Mouse (Mus musculus): Measurements from ENCODE around the gene Pebp1. TPM values are rescaled to one million over a fixed set of nuclear protein-coding genes. Genes with fewer than 3 reads are reported as not detected.
A peak's percentile ranks its signal among the peaks of the same experiment; 100 is the strongest.

Gene Pebp1
- 649 and 667 TPM in 2 replicates for polyA plus RNA-seq (2015; fragmentation: Nextera tagmentation; extraction: Ambion mirVana)

DNA sequence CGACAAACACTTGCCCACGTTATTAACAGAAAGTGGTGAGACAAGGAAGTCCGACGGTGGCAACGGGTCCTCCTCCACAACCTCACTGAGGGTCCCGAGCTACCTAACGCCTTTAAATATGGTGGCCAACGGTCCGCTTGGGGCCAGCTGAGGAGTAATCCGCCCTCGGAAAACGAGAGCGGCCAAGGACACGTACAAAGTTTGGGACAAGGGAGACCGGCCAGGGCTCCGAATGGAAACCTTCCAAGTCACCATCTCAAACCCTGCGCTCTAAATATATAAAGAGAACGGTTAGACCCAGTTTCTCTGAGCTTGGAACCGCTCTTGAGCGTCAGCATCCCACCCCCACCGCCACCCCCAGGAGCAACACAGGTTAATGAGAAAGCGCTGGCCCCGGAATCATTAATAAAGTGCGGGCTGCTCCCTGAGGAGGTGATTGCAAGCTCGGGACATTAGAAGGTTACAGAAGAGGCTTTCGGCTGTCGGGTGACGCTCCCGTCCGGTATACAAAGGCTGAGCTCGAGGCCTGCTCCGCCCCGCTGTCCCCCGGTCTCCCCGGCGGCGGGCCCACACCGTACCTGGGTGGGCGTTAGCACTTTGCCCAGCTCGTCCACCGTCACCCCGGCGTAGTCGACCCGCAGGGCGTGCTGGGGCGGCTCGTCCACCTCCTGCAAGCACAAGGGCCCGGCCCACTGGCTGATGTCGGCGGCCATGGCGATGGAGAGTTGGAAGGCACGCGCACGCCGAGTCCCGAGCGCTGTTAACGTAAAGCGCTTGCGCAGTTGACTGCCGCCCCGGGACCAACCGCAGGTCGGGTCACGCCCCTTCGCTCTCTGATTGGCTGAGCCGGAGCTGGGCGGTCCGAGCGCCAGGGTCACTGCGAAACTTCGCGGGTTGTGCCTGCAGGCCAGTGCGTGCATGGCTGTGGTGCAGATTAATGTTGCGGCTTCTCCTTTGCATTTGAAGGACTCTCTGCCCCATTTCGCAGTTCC lies at the start of gene Pebp1:
TSS of gene Pebp1 (minus strand) at position 795 of the 992 bp plus-strand sequence.
- WGBS: under 1% methylated on average over 73 of the region's 77 CpGs
- Histone ChIP-seq H3K9me3 (ENCODE audit: control insufficient read depth, low read length) (no peaks in the 10 kb centered on the region), H3K9ac (ENCODE audit: low read length) (peak within 1 kb of the TSS; percentile 72), H3K4me1 (replicated peaks; ENCODE audit: control insufficient read depth, insufficient read depth, low read length) (peaks cover 15% of the 10 kb centered on the region), H3K4me2 (ENCODE audit: low read depth, low read length) (peak within 1 kb of the TSS; percentile 75), H3K27ac (ENCODE audit: low read length) (peak within 1 kb of the TSS; percentile 33), H3K36me3 (ENCODE audit: control insufficient read depth, insufficient read depth, low read length) (peaks cover 13% of the 10 kb centered on the region), H3K4me3 (ENCODE audit: low read length) (peak within 1 kb of the TSS; percentile 58), H3K27me3 (ENCODE audit: control insufficient read depth, insufficient read depth, low read depth, low read length) (no peaks in the 10 kb centered on the region)
- ATAC-seq (ENCODE audit: low read depth): peak; percentile 99

DNA sequence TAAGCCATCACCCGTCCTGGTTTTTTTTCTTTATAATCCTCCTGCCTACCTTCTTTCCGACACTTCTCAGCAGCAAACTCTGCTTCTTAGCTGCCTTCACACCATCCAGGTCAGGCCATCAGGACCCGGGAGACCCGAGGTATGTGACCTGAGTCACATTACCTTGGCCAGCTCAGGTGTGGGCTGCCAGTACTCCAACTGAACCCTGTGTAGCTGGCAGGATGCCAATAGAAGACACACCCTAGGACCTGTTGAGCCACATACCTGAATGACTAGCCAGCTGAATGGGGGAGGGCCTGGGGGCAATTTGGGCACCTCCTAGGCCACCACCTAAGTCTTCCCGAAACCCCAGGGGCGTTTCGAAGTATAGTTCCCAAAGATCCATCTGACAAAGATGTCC lies 43.0 kb upstream of the Pebp1 start:
- WGBS: 68% methylated on average over 7 of the region's 7 CpGs
- no peak overlapping the region for H3K4me2 ChIP-seq (ENCODE audit: low read depth, low read length)
- H3K4me1 ChIP-seq (replicated peaks; ENCODE audit: control insufficient read depth, insufficient read depth, low read length): 0 out of 2 replicates have a peak, but pooled peaks cover 6% of the 10 kb centered on the region
- H3K36me3 ChIP-seq (ENCODE audit: control insufficient read depth, insufficient read depth, low read length): peaks cover 7% of the 10 kb centered on the region
- H3K9me3 ChIP-seq (ENCODE audit: control insufficient read depth, low read length): peaks cover 4% of the 10 kb centered on the region
- ATAC-seq (ENCODE audit: low read depth): peak; percentile 84
- no peak overlapping the region for H3K4me3 ChIP-seq (ENCODE audit: low read length)
- no peak overlapping the region for H3K9ac ChIP-seq (ENCODE audit: low read length)
- H3K27ac ChIP-seq (ENCODE audit: low read length): peak overlapping the region; percentile 27
- no peaks in the 10 kb centered on the region for H3K27me3 ChIP-seq (ENCODE audit: control insufficient read depth, insufficient read depth, low read depth, low read length)

DNA sequence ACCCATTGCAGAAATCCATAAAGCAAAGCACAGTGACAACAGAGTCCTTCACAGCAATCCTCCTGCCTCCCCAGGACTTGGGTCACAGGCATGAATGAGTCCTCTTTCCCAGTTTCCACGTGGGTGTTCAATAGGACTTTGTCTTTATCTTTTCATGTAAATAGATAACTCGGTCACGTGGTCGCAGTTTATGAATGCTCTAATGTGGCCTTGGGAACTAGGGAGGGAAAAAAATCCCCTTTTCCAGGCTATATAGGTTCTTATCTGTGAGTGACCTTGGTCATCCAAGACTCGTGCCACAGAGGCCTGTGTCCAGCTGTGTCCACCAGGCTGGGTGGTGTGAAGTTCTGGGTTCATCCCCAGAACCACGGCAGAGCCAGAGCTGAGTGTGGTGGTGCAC lies 39.0 kb upstream of the Pebp1 start:
- no peaks in the 10 kb centered on the region for H3K27me3 ChIP-seq (ENCODE audit: control insufficient read depth, insufficient read depth, low read depth, low read length)
- H3K27ac ChIP-seq (ENCODE audit: low read length): no peak overlapping the region
- no peak overlapping the region for H3K4me2 ChIP-seq (ENCODE audit: low read depth, low read length)
- H3K4me1 ChIP-seq (replicated peaks; ENCODE audit: control insufficient read depth, insufficient read depth, low read length): 0 out of 2 replicates have a peak, but pooled peaks cover 6% of the 10 kb centered on the region
- no peak overlapping the region for H3K4me3 ChIP-seq (ENCODE audit: low read length)
- peaks cover 2% of the 10 kb centered on the region; the same call in 1 of the 2 replicates for H3K36me3 ChIP-seq (ENCODE audit: control insufficient read depth, insufficient read depth, low read length)
- no peak for ATAC-seq (ENCODE audit: low read depth)
- H3K9me3 ChIP-seq (ENCODE audit: control insufficient read depth, low read length): no peaks in the 10 kb centered on the region
- H3K9ac ChIP-seq (ENCODE audit: low read length): no peak overlapping the region
- 58% methylated on average over 6 of the region's 6 CpGs for WGBS

DNA sequence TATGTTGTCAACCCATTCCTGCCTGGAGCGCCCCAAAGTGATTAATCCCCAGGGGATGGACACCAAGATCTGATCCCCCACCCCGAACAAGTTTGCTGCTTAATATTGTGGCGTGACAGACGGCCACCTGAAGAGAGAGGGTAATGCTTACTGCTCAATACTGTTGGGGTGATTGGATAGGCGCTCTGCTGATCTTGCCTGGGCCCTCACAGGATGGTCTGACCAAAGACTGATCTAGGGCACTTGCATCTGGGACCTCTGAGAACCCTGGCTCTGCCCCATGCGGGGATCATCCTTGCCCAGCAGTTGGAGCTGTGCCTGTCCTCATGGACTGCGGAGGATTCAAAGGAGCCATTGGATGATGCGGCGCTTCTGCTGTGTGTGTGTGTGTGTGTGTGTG lies 36.3 kb upstream of the Pebp1 start:
- H3K4me1 ChIP-seq (replicated peaks; ENCODE audit: control insufficient read depth, insufficient read depth, low read length): peaks cover 8% of the 10 kb centered on the region
- H3K9ac ChIP-seq (ENCODE audit: low read length): no peak overlapping the region
- 82% methylated on average over 9 of the region's 9 CpGs for WGBS
- no peaks in the 10 kb centered on the region for H3K9me3 ChIP-seq (ENCODE audit: control insufficient read depth, low read length)
- H3K36me3 ChIP-seq (ENCODE audit: control insufficient read depth, insufficient read depth, low read length): peaks cover 2% of the 10 kb centered on the region; the same call in 1 of the 2 replicates
- no peak for ATAC-seq (ENCODE audit: low read depth)
- no peak overlapping the region for H3K27ac ChIP-seq (ENCODE audit: low read length)
- no peak overlapping the region for H3K4me2 ChIP-seq (ENCODE audit: low read depth, low read length)
- H3K4me3 ChIP-seq (ENCODE audit: low read length): no peak overlapping the region
- H3K27me3 ChIP-seq (ENCODE audit: control insufficient read depth, insufficient read depth, low read depth, low read length): no peaks in the 10 kb centered on the region

DNA sequence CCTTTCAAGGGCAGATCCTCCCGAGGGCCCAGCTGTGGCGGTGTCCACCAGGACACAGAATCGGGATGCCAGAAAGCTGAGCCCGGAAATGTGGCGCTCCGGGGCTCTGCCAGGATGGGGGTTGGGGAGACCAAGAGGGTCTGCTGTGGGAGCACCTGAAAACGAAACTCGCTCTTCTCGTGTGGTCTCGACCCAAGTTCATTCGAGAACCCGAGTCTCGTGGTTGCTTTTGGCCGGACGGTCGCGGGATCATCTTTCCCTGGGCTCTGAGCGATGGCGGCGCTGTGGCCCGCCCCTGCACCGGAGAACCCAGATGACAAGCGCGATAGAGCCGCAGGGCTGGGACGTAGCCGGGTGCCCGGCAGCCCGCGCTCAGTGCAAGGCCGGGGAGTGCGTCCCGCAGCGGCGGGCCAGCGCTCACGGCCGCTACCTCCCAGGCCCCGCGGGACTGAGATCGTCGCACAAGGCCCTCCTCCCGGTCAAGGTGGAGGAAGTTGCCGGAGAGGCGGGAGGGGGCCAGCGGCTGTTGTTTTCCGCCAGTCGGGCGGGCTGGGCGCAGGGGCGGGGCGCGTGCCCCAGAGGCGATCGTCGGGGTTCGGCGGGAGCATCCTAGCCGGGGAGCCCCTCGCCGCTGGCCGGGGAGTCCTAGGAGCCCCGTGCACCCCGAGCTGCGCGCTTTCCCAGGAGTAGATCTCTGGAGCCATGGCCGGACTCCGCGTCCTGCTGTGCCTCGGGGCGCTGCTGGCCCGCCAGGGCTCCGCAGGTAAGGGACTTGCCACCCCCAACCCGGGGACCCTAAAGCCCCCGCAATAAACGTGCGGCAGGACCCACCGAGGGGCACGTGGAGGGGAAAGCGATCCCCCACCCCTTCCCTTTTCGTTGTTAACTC lies 31.6 kb upstream of the Pebp1 start, which contains the start of gene Vsig10:
TSS of gene Vsig10 (plus strand) at position 343 of the 889 bp plus-strand sequence.
- H3K27me3 ChIP-seq (ENCODE audit: control insufficient read depth, insufficient read depth, low read depth, low read length): no peaks in the 10 kb centered on the region
- peaks cover 16% of the 10 kb centered on the region for H3K4me1 ChIP-seq (replicated peaks; ENCODE audit: control insufficient read depth, insufficient read depth, low read length)
- ATAC-seq (ENCODE audit: low read depth): peak; percentile 79
- no peaks in the 10 kb centered on the region for H3K9me3 ChIP-seq (ENCODE audit: control insufficient read depth, low read length)
- under 1% methylated on average over 76 of the region's 81 CpGs for WGBS
- peak within 1 kb of the TSS; percentile 84 for H3K4me2 ChIP-seq (ENCODE audit: low read depth, low read length)
- H3K27ac ChIP-seq (ENCODE audit: low read length): peak within 1 kb of the TSS; percentile 90
- peak within 1 kb of the TSS; percentile 81 for H3K4me3 ChIP-seq (ENCODE audit: low read length)
- H3K36me3 ChIP-seq (ENCODE audit: control insufficient read depth, insufficient read depth, low read length): no peaks in the 10 kb centered on the region
- H3K9ac ChIP-seq (ENCODE audit: low read length): peak within 1 kb of the TSS; percentile 93

DNA sequence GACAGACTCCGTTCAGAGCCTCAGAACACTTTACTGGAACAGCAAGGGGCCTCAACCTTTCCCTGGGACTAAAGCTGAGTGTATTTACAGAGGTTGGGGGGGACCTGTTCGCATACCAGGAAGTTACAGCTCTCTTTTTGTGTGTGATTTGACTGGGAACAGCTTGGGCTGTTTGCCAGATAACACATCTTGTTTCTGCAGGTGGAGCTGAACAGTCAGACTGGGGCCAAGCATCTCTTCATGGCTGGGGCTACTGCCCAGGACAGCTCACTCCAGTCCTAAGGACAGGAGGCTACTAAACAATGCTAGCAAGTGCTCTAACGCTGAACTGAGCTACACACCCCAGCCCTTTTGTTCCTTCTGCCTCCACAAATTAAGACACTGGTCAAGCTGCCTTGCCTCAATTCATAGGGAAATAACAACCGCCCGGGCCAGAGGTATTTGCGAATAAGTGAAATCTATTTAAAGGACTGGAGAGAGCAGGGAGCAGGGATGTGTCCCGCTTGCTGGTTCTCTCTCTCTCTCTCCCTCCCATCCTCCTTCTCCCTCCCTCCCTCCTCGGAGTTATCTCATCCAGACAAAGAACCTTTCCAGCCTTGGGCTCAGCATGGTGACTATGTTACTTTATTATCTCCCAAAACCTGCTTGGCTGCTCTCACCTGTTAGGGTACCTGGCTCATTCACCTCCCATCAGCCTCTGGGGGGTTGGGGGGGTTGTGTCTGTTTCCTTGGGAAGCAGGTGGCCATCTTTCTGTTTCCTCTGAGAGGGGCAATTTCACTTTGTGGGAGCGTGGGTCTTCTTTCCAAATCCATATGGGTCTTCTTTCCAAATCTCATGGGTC lies 27.4 kb upstream of the Pebp1 start:
- 24% methylated on average over 9 of the region's 9 CpGs for WGBS
- Histone ChIP-seq H3K4me2 (ENCODE audit: low read depth, low read length) (peak overlapping the region; percentile 48; the same call in 1 of the 2 replicates), H3K36me3 (ENCODE audit: control insufficient read depth, insufficient read depth, low read length) (no peaks in the 10 kb centered on the region), H3K27ac (ENCODE audit: low read length) (peak overlapping the region; percentile 91), H3K4me3 (ENCODE audit: low read length) (no peak overlapping the region), H3K9me3 (ENCODE audit: control insufficient read depth, low read length) (no peaks in the 10 kb centered on the region), H3K27me3 (ENCODE audit: control insufficient read depth, insufficient read depth, low read depth, low read length) (no peaks in the 10 kb centered on the region), H3K4me1 (replicated peaks; ENCODE audit: control insufficient read depth, insufficient read depth, low read length) (peaks cover 8% of the 10 kb centered on the region), H3K9ac (ENCODE audit: low read length) (no peak overlapping the region)
- ATAC-seq (ENCODE audit: low read depth): peak; percentile 65

DNA sequence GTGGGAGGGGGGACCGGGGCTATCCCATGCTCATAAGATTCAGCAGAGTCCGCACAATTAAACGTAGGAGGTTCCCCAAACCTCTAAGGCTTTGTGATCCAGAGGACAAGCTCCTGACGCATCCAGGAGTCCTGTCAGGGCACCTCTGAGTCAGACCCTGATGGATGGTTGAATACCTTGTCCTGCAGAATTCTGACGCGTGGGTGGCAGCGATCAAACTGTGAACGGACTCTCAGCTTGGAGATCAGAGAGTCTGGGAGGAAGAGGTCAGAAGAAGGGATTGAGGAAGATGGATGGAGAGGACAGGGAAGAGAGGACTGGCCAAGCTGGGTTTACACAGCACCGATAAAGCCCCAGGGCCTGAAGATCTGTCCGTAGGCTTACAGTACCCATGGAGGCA lies 26.5 kb upstream of the Pebp1 start:
- Histone ChIP-seq H3K9ac (ENCODE audit: low read length) (peak overlapping the region; percentile 41), H3K4me3 (ENCODE audit: low read length) (peak overlapping the region; percentile 35), H3K36me3 (ENCODE audit: control insufficient read depth, insufficient read depth, low read length) (no peaks in the 10 kb centered on the region), H3K27ac (ENCODE audit: low read length) (peak overlapping the region; percentile 91), H3K27me3 (ENCODE audit: control insufficient read depth, insufficient read depth, low read depth, low read length) (no peaks in the 10 kb centered on the region), H3K4me1 (replicated peaks; ENCODE audit: control insufficient read depth, insufficient read depth, low read length) (peaks cover 8% of the 10 kb centered on the region), H3K4me2 (ENCODE audit: low read depth, low read length) (peak overlapping the region; percentile 48), H3K9me3 (ENCODE audit: control insufficient read depth, low read length) (no peaks in the 10 kb centered on the region)
- peak; percentile 11; the same call in 1 of the 2 replicates for ATAC-seq (ENCODE audit: low read depth)
- 17% methylated on average over 10 of the region's 10 CpGs for WGBS

DNA sequence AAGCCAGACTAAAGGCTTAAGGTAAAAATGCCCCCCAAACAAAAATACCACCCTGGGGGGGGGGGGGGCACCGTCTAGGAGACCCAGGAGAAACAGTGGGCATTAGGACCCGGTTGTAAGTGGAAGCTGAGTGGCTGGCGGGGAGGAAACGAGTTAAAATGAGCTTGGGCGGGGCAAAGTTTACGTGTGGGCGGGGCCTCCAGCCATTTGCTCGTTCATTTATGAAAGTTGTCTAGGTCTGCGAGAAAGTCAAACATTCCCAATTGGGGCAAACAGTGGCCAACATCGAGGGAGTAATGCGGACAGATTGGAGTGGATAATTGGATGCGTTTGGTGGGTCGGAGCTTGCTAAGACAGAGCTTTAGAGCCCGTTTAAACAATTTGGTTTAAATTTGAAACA lies 26.0 kb upstream of the Pebp1 start:
- ATAC-seq (ENCODE audit: low read depth): peak; percentile 50
- no peaks in the 10 kb centered on the region for H3K9me3 ChIP-seq (ENCODE audit: control insufficient read depth, low read length)
- H3K4me1 ChIP-seq (replicated peaks; ENCODE audit: control insufficient read depth, insufficient read depth, low read length): peaks cover 6% of the 10 kb centered on the region
- H3K27ac ChIP-seq (ENCODE audit: low read length): peak overlapping the region; percentile 91
- no peaks in the 10 kb centered on the region for H3K36me3 ChIP-seq (ENCODE audit: control insufficient read depth, insufficient read depth, low read length)
- peak overlapping the region; percentile 41 for H3K9ac ChIP-seq (ENCODE audit: low read length)
- WGBS: 3% methylated on average over 14 of the region's 14 CpGs
- H3K4me2 ChIP-seq (ENCODE audit: low read depth, low read length): peak overlapping the region; percentile 48
- peak overlapping the region; percentile 35 for H3K4me3 ChIP-seq (ENCODE audit: low read length)
- H3K27me3 ChIP-seq (ENCODE audit: control insufficient read depth, insufficient read depth, low read depth, low read length): no peaks in the 10 kb centered on the region

Data from lung, embryonic 16.5 days (tissue).